Mouse (Mus musculus) liver, embryonic 13.5 days (tissue): ENCODE results near the gene Tsc22d3. TPM values are rescaled to one million over a fixed set of nuclear protein-coding genes. Genes with fewer than 3 reads are reported as not detected.

ENCODE experiments used
- ATAC-seq: fragments of 200-750 bp; cut with Nextera tagmentation; 2 replicates; pipeline ENCODE4 v1.8.0; 2017; ENCODE audit warnings: low read depth, mild to moderate bottlenecking, moderate number of reproducible peaks, moderate library complexity
- DNase-seq: peaks from one replicate; pipeline ENCODE4 v3.0.0; 2022
- H3K27ac ChIP-seq: fragments of 300-500 bp; sonication (generic); 2 replicates; pipeline ENCODE4 v1.5.1; 2015; ENCODE audit warnings: moderate library complexity, mild to moderate bottlenecking, inconsistent platforms
- H3K27me3 ChIP-seq: fragments of 300-500 bp; sonication (generic); 2 replicates; pipeline ENCODE4 v1.6.1; 2015; ENCODE audit warnings: mild to moderate bottlenecking, inconsistent platforms
- H3K36me3 ChIP-seq: fragments of 300-500 bp; sonication (generic); 2 replicates; pipeline ENCODE4 v1.6.1; 2015; ENCODE audit warnings: mild to moderate bottlenecking, inconsistent platforms
- H3K4me1 ChIP-seq: fragments of 300-500 bp; sonication (generic); replicated peaks from 2 replicates; pipeline ENCODE4 v1.6.1; 2015; ENCODE audit warnings: inconsistent platforms
- H3K4me2 ChIP-seq: fragments of 300-500 bp; sonication (generic); 2 replicates; pipeline ENCODE4 v1.6.1; 2015; ENCODE audit warnings: inconsistent platforms, mild to moderate bottlenecking, moderate library complexity
- H3K4me3 ChIP-seq: fragments of 300-500 bp; sonication (generic); replicated peaks from 2 replicates; pipeline ENCODE4 v1.5.1; 2015; ENCODE audit warnings: mild to moderate bottlenecking, inconsistent platforms
- H3K9ac ChIP-seq: fragments of 300-500 bp; sonication (generic); 2 replicates; pipeline ENCODE4 v1.6.1; 2015; ENCODE audit warnings: mild to moderate bottlenecking, inconsistent platforms
- H3K9me3 ChIP-seq: fragments of 300-500 bp; sonication (generic); replicated peaks from 2 replicates; pipeline ENCODE4 v1.6.1; 2016; ENCODE audit warnings: inconsistent platforms
- WGBS: fragments of 180-500 bp; shearing (Covaris S2); methylation state at CpG from one replicate; pipeline ENCODE4 v1.1.7; 2015; ENCODE audit not compliant: insufficient replicate concordance; 5-methylcytosine and 5-hydroxymethylcytosine counted together
- polyA plus RNA-seq: library from polyadenylated mRNA; unstranded; fragments of >200 nt; fragmentation: Nextera tagmentation; extraction: Ambion mirVana; gene quantifications from 2 replicates; pipeline ENCODE4 v1.2.1, GENCODE M21; 2015

Gene Tsc22d3
- polyA plus RNA-seq, 1 experiment from 2014 or later, result 10.9 TPM

DNA sequence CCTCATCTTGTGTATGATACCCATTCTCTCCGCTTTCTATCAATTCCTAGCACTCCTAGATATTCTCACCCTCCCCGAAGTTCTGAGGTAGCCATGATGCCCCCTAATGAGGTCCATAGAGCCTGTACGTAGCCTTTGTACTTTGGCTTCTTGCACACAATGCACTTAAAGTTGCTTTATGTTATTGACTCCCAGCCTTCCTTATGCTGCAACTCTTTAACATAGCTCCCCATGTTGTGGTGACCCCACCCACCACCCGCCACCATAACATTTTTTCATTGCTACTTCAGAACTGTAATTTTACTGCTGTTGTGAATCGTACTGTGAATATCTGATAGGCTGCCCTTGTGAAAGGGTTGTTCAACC is 74.2 kb downstream of the Tsc22d3 start:
- Histone ChIP-seq H3K27me3 (no peaks in the 10 kb centered on the region), H3K4me1 (peaks cover 11% of the 10 kb centered on the region), H3K4me3 (no peak overlapping the region), H3K9ac (no peak overlapping the region), H3K27ac (no peak overlapping the region), H3K4me2 (no peak overlapping the region), H3K36me3 (no peaks in the 10 kb centered on the region), H3K9me3 (no peaks in the 10 kb centered on the region)
- WGBS, result 72% methylated on average over 5 of the region's 5 CpGs
- no peak for DNase-seq
- ATAC-seq, result no peak

DNA sequence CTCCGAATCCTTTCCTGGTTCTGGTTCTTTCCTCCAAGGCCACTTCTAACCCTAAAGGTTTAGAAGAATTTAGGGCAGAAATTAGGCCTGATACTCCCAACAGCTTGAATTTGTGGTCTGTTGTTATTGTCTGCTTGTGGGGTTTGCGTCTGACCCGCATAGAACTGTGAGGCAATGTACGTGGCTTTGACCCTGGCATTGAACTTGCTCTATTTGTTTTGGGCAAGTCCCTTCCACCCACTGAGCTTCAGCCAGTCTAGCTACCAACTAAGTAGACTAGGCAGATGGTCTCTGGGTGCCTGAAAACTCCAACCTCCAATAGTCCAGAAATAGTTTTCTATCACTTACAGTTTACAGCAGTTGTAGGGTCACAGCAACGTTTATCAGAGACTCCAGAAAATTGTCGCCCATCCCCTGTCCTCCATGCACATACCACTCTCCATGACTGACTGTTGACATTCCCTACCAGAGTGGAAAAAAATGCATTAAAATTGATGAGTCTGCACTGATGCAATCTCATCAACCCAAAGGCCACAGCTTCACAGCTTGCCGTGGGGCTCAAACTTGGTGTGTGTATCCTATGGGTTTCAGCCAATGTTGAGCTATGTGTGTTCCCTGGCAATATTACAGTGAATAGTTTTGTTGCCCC is 74.7 kb downstream of the Tsc22d3 start:
- H3K9ac ChIP-seq, result no peak overlapping the region
- no peak for DNase-seq
- no peaks in the 10 kb centered on the region for H3K27me3 ChIP-seq
- no peaks in the 10 kb centered on the region for H3K36me3 ChIP-seq
- ATAC-seq, result no peak
- peaks cover 8% of the 10 kb centered on the region for H3K4me1 ChIP-seq
- no peak overlapping the region for H3K27ac ChIP-seq
- WGBS, result 68% methylated on average over 7 of the region's 7 CpGs
- no peaks in the 10 kb centered on the region for H3K9me3 ChIP-seq
- H3K4me3 ChIP-seq, result no peak overlapping the region
- no peak overlapping the region for H3K4me2 ChIP-seq

DNA sequence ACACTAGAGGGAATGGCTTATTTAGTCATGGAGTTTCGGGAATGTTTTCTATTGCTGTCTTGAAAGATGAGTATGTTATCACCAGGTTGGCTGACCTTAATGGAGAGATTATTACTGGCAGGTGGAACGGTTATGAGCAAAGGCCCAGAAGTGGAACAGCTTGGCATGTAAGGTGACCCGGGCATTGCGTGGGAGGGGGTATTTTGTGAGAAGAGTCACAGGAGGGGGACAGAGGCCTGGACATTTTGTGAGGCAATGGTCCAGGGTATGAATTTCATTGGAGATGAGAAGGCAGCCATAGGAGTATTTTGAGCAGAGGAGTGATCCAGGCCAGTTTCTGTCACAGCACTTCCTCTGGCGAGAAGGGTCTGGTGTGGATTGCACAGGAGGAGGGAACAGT is 76.2 kb downstream of the Tsc22d3 start:
- Histone ChIP-seq H3K27me3 (no peaks in the 10 kb centered on the region), H3K4me3 (no peak overlapping the region), H3K27ac (no peak overlapping the region), H3K9me3 (no peaks in the 10 kb centered on the region), H3K4me2 (no peak overlapping the region), H3K36me3 (no peaks in the 10 kb centered on the region), H3K9ac (no peak overlapping the region), H3K4me1 (peaks cover 10% of the 10 kb centered on the region)
- no peak for ATAC-seq
- WGBS, result 81% methylated on average over 5 of the region's 5 CpGs
- no peak for DNase-seq

GRCm38 (mm10) chrX:140522071-140522765 is 78.2 kb downstream of the Tsc22d3 start:
- no peaks in the 10 kb centered on the region for H3K36me3 ChIP-seq
- H3K4me3 ChIP-seq, result no peak overlapping the region
- H3K9ac ChIP-seq, result no peak overlapping the region
- no peak for DNase-seq
- 49% methylated on average over 14 of the region's 14 CpGs for WGBS
- peaks cover 10% of the 10 kb centered on the region for H3K4me1 ChIP-seq
- H3K4me2 ChIP-seq, result no peak overlapping the region
- H3K27ac ChIP-seq, result no peak overlapping the region
- no peaks in the 10 kb centered on the region for H3K9me3 ChIP-seq
- no peak for ATAC-seq
- H3K27me3 ChIP-seq, result no peaks in the 10 kb centered on the region

DNA sequence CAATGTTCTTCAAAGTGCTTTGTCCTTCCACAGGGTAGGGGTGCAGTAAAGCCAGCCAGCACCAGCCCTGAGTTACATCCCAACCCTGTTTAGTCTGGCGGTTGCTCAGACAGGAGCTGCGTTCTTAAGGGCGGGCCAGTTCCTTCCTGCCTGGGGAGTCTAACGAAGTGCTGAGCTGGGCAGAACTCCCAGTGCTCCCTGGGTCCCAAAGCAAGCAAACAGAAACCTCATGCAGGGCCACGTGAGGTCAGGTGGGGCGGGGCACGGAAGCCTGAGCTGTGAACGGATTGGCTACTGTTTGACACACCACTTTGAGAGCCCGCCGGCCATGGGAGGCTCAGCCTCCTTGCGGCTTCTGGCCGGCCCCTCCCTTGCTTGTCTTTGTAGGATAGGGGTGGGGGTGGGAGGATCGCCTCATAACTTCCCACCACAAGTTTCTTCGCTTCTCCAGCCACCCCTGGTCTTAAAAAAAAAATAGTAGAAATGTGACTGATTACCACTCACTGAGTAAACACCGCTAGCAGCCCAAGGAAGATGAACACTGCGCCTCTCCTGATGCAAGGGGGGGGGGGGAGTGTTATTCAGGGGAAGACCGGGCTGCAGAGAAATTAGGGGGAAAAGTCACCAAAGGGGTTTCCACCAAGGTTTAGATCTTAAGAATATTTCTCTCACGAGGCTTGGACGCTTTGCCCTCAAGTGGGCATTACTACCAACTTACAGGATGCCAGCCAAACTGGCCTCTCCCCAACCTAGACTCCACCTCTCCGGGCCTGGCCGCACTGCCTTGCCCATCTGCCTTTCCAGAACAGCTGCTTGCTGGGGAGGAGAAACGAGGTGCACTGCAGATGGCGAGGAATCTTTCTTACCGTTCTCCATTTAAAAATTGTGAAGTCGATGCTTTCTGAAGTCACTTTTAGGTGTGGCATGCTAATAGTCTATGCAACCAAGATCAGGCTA is 80.0 kb downstream of the Tsc22d3 start:
- H3K4me2 ChIP-seq, result peak overlapping the region; percentile 65
- ATAC-seq (peak; percentile 97), DNase-seq (peak; percentile 80)

GRCm38 (mm10) chrX:140518351-140518750 is 82.1 kb downstream of the Tsc22d3 start:
- no peaks in the 10 kb centered on the region for H3K36me3 ChIP-seq
- no peak overlapping the region for H3K9ac ChIP-seq
- H3K27me3 ChIP-seq, result no peaks in the 10 kb centered on the region; the same call in 1 of the 2 replicates
- H3K9me3 ChIP-seq, result no peaks in the 10 kb centered on the region
- ATAC-seq (no peak), DNase-seq (no peak)
- no peak overlapping the region for H3K27ac ChIP-seq
- no peak overlapping the region for H3K4me2 ChIP-seq
- 79% methylated on average over 8 of the region's 8 CpGs for WGBS
- H3K4me3 ChIP-seq, result no peak overlapping the region
- peaks cover 10% of the 10 kb centered on the region for H3K4me1 ChIP-seq

More for the DNA sequence above, 80.0 kb downstream of the Tsc22d3 start:
- H3K9me3 ChIP-seq, result no peaks in the 10 kb centered on the region
- no peaks in the 10 kb centered on the region for H3K27me3 ChIP-seq
- peak overlapping the region; percentile 38 for H3K4me3 ChIP-seq
- 18% methylated on average over 24 of the region's 25 CpGs for WGBS
- peak overlapping the region; percentile 61 for H3K27ac ChIP-seq
- H3K36me3 ChIP-seq, result no peaks in the 10 kb centered on the region
- peaks cover 10% of the 10 kb centered on the region for H3K4me1 ChIP-seq
- peak overlapping the region; percentile 22; the same call in 1 of the 2 replicates for H3K9ac ChIP-seq

DNA sequence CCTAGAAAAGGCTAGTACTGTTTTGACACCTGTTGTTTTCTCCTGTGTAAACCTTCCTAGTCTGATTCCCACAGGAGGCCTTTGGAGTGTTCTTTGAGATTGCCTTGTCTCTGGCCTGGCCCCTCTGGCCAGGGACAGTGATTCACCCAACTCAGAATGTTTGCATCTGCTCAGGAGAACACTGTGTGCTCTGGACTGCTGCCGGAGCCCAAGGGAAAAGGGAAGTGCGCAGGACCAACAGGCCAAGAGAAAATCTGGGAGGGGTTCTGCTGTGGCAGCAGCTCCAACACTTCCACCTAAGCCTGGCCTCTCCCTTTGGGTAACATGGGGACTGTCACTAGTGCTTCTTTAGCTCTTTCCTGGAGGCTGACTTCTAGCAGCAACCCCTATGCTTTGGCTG is 87.1 kb downstream of the Tsc22d3 start:
- H3K4me1 ChIP-seq, result 0 out of 2 replicates have a peak, but pooled peaks cover 3% of the 10 kb centered on the region
- H3K27ac ChIP-seq, result no peak overlapping the region
- H3K27me3 ChIP-seq, result no peaks in the 10 kb centered on the region; the same call in 1 of the 2 replicates
- H3K9me3 ChIP-seq, result no peaks in the 10 kb centered on the region
- DNase-seq (no peak), ATAC-seq (no peak)
- H3K36me3 ChIP-seq, result no peaks in the 10 kb centered on the region
- no peak overlapping the region for H3K4me3 ChIP-seq
- no peak overlapping the region for H3K9ac ChIP-seq
- no peak overlapping the region for H3K4me2 ChIP-seq
- 63% methylated on average over 2 of the region's 2 CpGs for WGBS

DNA sequence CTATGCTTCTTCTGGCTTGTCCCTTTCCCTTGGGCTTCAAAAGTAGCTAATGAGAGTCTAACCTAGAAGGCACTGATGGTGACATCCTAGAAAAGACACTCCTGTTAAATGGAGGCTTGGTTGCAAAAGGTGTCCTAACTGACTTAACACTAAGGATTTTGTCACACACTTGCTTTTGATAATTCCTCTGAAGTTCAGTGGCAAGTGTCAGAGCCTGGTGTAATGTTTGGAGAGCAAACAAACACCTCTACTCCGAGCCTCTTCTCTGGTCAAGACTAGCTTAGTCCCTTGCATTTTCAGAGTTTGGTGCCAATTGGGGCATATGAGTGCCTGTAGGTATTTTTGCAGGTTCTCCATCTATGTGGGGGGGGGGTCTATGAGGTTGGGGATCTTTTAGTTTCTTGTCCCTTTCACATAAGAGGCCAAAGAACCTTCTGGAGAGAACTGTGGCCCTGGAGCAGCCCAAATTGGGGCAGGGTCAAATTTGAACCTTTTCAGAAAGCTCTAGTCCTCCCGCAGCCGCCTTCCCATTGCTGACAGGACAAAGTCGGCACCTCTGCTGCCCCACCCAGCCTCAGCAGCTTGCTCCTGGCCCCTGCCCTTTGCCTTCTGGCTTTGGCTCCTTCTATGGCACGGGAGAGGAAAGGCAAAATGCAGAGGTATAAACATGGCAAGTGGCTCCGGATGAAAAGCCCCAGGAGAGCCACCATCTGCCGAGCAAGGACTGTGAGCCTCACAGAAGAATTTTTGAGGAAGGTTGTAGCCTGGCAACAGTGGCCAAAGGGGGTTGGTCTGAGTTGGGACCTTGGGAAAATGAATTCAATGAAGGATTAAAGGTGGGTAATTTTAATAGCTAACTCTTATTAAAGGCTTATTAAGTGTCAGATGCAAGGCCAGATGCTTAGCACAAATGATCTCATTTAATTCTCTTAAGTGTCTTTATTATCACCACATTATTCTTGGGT is 88.5 kb downstream of the Tsc22d3 start:
- Histone ChIP-seq H3K27ac (no peak overlapping the region), H3K9me3 (no peaks in the 10 kb centered on the region), H3K4me2 (no peak overlapping the region), H3K9ac (no peak overlapping the region), H3K4me3 (no peak overlapping the region), H3K27me3 (no peaks in the 10 kb centered on the region; the same call in 1 of the 2 replicates), H3K36me3 (no peaks in the 10 kb centered on the region), H3K4me1 (0 out of 2 replicates have a peak, but pooled peaks cover 3% of the 10 kb centered on the region)
- no peak for ATAC-seq
- 61% methylated on average over 7 of the region's 7 CpGs for WGBS
- no peak for DNase-seq

DNA sequence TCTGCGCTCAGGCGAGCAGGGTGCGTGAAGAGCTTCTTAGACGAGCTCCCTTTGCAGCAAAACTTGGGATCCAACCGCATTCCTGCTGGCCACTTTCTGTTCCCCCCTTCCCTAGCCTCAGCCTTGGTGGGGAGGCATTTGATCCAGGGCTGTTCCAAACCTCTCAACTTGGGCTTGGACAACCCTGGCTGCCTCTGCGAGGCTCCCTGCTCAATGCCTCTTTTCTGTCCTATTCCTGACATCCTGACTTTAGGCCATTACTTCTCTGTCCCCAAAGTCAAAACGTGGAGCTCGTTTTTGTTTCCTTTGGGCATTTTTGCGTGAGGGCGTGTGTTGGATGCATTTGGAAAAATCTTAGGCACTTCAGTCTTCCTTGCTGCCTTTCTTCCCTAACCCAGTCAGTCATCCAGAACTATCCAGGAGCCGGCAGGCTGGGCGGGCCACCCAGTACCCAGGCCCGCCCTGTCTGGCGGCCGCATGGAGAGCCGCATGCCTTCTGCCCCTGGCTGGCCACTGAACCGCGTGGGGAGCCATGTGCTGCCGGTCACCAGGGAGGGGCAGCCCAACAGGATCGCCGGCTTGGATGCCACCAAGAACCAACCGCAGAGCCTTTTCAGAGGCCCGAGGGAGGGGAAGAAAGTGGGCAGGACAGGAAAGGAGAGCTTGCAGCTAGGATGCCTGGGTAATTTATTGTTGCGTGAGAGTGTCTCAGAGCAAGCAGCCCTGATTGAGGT is 89.6 kb downstream of the Tsc22d3 start:
- 37% methylated on average over 24 of the region's 24 CpGs for WGBS
- Histone ChIP-seq H3K9me3 (no peaks in the 10 kb centered on the region), H3K4me3 (no peak overlapping the region), H3K9ac (no peak overlapping the region), H3K27ac (peak overlapping the region; percentile 9; the same call in 1 of the 2 replicates), H3K4me1 (peaks cover 11% of the 10 kb centered on the region), H3K27me3 (no peaks in the 10 kb centered on the region; the same call in 1 of the 2 replicates), H3K4me2 (peak overlapping the region; percentile 23; the same call in 1 of the 2 replicates), H3K36me3 (no peaks in the 10 kb centered on the region)
- no peak for DNase-seq
- peak; percentile 41; the same call in 1 of the 2 replicates for ATAC-seq

DNA sequence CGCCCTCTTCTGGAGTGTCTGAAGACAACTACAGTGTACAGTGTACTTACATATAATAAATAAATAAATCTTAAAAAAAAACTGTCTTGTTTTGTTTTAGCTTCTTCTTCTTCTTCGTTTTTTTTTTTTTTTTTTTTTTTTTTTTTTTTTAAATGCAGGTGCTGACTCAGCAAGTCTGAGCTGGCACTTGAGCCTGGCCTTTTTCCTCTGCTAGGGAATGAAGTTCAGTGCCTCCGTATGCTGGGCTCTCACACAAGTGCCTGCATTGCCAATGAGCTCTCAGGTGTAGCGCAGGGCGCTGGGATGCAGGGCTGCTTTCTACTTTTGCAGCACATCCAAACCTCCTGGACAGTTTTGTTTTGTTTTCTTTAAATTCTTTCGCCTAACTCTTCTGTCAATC is 90.6 kb downstream of the Tsc22d3 start:
- Histone ChIP-seq H3K36me3 (no peaks in the 10 kb centered on the region), H3K4me2 (no peak overlapping the region), H3K9me3 (no peaks in the 10 kb centered on the region), H3K27me3 (no peaks in the 10 kb centered on the region; the same call in 1 of the 2 replicates), H3K27ac (no peak overlapping the region), H3K9ac (no peak overlapping the region), H3K4me1 (peaks cover 21% of the 10 kb centered on the region), H3K4me3 (no peak overlapping the region)
- WGBS, result 55% methylated on average over 6 of the region's 6 CpGs
- no peak for DNase-seq
- no peak for ATAC-seq
